Mouse (Mus musculus) limb, embryonic 15.5 days (tissue): ENCODE results near the gene Idua. TPM values are rescaled to one million over a fixed set of nuclear protein-coding genes. Genes with fewer than 3 reads are reported as not detected.

Experiments used
- ATAC-seq: fragments of 200-750 bp; cut with Nextera tagmentation; 2 replicates; pipeline ENCODE4 v1.8.0; 2017; ENCODE audit warnings: low read depth, moderate TSS enrichment; ENCODE audit not compliant: insufficient number of reproducible peaks, low FRiP score, low TSS enrichment
- H3K27ac ChIP-seq: fragments of 300-500 bp; sonication (generic); 2 replicates; pipeline ENCODE4 v1.5.1; 2015; ENCODE audit warnings: moderate library complexity, mild to moderate bottlenecking, inconsistent platforms
- H3K27me3 ChIP-seq: fragments of 300-500 bp; sonication (generic); 2 replicates; pipeline ENCODE4 v1.6.1; 2015; ENCODE audit warnings: inconsistent platforms
- H3K36me3 ChIP-seq: fragments of 300-500 bp; sonication (generic); 2 replicates; pipeline ENCODE4 v1.6.1; 2015; ENCODE audit warnings: inconsistent platforms
- H3K4me1 ChIP-seq: fragments of 300-500 bp; sonication (generic); 2 replicates; pipeline ENCODE4 v1.6.1; 2015; ENCODE audit warnings: inconsistent platforms
- H3K4me2 ChIP-seq: fragments of 300-500 bp; sonication (generic); 2 replicates; pipeline ENCODE4 v1.6.1; 2015; ENCODE audit warnings: mild to moderate bottlenecking, inconsistent platforms
- H3K4me3 ChIP-seq: fragments of 300-500 bp; sonication (generic); 2 replicates; pipeline ENCODE4 v1.5.1; 2015; ENCODE audit warnings: mild to moderate bottlenecking, inconsistent platforms
- H3K9ac ChIP-seq: fragments of 300-500 bp; sonication (generic); 2 replicates; pipeline ENCODE4 v1.6.1; 2015; ENCODE audit warnings: inconsistent platforms
- H3K9me3 ChIP-seq: fragments of 300-500 bp; sonication (generic); 2 replicates; pipeline ENCODE4 v1.6.1; 2016; ENCODE audit warnings: inconsistent platforms
- WGBS: fragments of 180-500 bp; shearing (Covaris S2); methylation state at CpG from one replicate; pipeline ENCODE4 v1.1.7; 2015; 5-methylcytosine and 5-hydroxymethylcytosine counted together
- polyA plus RNA-seq: library from polyadenylated mRNA; unstranded; fragments of >200 nt; fragmentation: Nextera tagmentation; extraction: Ambion mirVana; gene quantifications from 2 replicates; pipeline ENCODE4 v1.2.1, GENCODE M21; 2015

The Idua gene
- polyA plus RNA-seq, 1 experiment from 2014 or later = 17.8 TPM

GRCm38 (mm10) chr5:108655891-108656650 is 4.1 kb upstream of the Idua start:
- H3K27ac ChIP-seq = no peak overlapping the region
- ATAC-seq = no peak
- H3K9me3 ChIP-seq = no peaks in the 10 kb centered on the region
- no peak overlapping the region for H3K4me3 ChIP-seq
- peaks cover 20% of the 10 kb centered on the region for H3K4me1 ChIP-seq
- H3K36me3 ChIP-seq = peaks cover 65% of the 10 kb centered on the region
- H3K9ac ChIP-seq = no peak overlapping the region
- H3K4me2 ChIP-seq = no peak overlapping the region
- no peaks in the 10 kb centered on the region for H3K27me3 ChIP-seq
- WGBS = 93% methylated on average over 15 of the region's 15 CpGs

GRCm38 (mm10) chr5:108657406-108657805 is 2.7 kb upstream of the Idua start:
- no peak for ATAC-seq
- Histone ChIP-seq H3K36me3 (peaks cover 56% of the 10 kb centered on the region), H3K9me3 (no peaks in the 10 kb centered on the region), H3K27ac (no peak overlapping the region), H3K4me2 (no peak overlapping the region), H3K27me3 (no peaks in the 10 kb centered on the region), H3K9ac (no peak overlapping the region), H3K4me3 (no peak overlapping the region), H3K4me1 (peaks cover 21% of the 10 kb centered on the region)
- WGBS = 77% methylated on average over 5 of the region's 5 CpGs

- peaks cover 44% of the 10 kb centered on the region for H3K36me3 ChIP-seq
- no peak overlapping the region for H3K27ac ChIP-seq
- no peaks in the 10 kb centered on the region for H3K9me3 ChIP-seq
- H3K4me1 ChIP-seq = peaks cover 21% of the 10 kb centered on the region
- no peak overlapping the region for H3K9ac ChIP-seq
- H3K4me3 ChIP-seq = no peak overlapping the region
- H3K4me2 ChIP-seq = no peak overlapping the region
- no peak for ATAC-seq
- H3K27me3 ChIP-seq = no peaks in the 10 kb centered on the region
- 77% methylated on average over 1 of the region's 1 CpGs for WGBS
Observed at GRCm38 (mm10) chr5:108658611-108659010, 1.5 kb upstream of the Idua start.

- WGBS = 16% methylated on average over 36 of the region's 36 CpGs
- H3K27ac ChIP-seq = peak overlapping the region; percentile 51; the same call in 1 of the 2 replicates
Observed at GRCm38 (mm10) chr5:108660632-108661268, 619 bp downstream of the Idua start.

GRCm38 (mm10) chr5:108662772-108663171 is 2.6 kb downstream of the Idua start:
- no peaks in the 10 kb centered on the region for H3K9me3 ChIP-seq
- H3K4me3 ChIP-seq = no peak overlapping the region
- no peak overlapping the region for H3K9ac ChIP-seq
- WGBS = 77% methylated on average over 4 of the region's 4 CpGs
- no peak for ATAC-seq
- H3K4me2 ChIP-seq = no peak overlapping the region
- H3K4me1 ChIP-seq = peaks cover 21% of the 10 kb centered on the region
- H3K36me3 ChIP-seq = 0 out of 2 replicates have a peak, but pooled peaks cover 3% of the 10 kb centered on the region
- no peak overlapping the region for H3K27ac ChIP-seq
- no peaks in the 10 kb centered on the region; the same call in 1 of the 2 replicates for H3K27me3 ChIP-seq

More at GRCm38 (mm10) chr5:108660632-108661268, 619 bp downstream of the Idua start:
- Histone ChIP-seq H3K9me3 (no peaks in the 10 kb centered on the region), H3K4me1 (peaks cover 21% of the 10 kb centered on the region), H3K9ac (peak overlapping the region; percentile 69), H3K27me3 (no peaks in the 10 kb centered on the region; the same call in 1 of the 2 replicates), H3K36me3 (peaks cover 22% of the 10 kb centered on the region), H3K4me3 (peak overlapping the region; percentile 63), H3K4me2 (peak overlapping the region; percentile 83)
- ATAC-seq = peak; percentile 93

- Histone ChIP-seq H3K4me1 (peaks cover 17% of the 10 kb centered on the region), H3K9me3 (no peaks in the 10 kb centered on the region), H3K9ac (no peak overlapping the region), H3K27me3 (no peaks in the 10 kb centered on the region; the same call in 1 of the 2 replicates), H3K36me3 (no peaks in the 10 kb centered on the region), H3K4me3 (no peak overlapping the region), H3K27ac (no peak overlapping the region), H3K4me2 (no peak overlapping the region)
- ATAC-seq = no peak
- WGBS = 40% methylated on average over 3 of the region's 3 CpGs
Observed at GRCm38 (mm10) chr5:108665066-108665465, 4.9 kb downstream of the Idua start.

- Histone ChIP-seq H3K9ac (no peak overlapping the region), H3K27me3 (no peaks in the 10 kb centered on the region; the same call in 1 of the 2 replicates), H3K9me3 (no peaks in the 10 kb centered on the region), H3K4me3 (no peak overlapping the region), H3K36me3 (peaks cover 12% of the 10 kb centered on the region), H3K4me2 (no peak overlapping the region), H3K27ac (no peak overlapping the region), H3K4me1 (peaks cover 20% of the 10 kb centered on the region)
- WGBS = 74% methylated on average over 2 of the region's 2 CpGs
- ATAC-seq = no peak
Observed at GRCm38 (mm10) chr5:108667370-108667769, 7.2 kb downstream of the Idua start.

GRCm38 (mm10) chr5:108668387-108668932 is 8.3 kb downstream of the Idua start:
- H3K4me2 ChIP-seq = peak overlapping the region; percentile 68
- H3K4me1 ChIP-seq = peaks cover 20% of the 10 kb centered on the region
- H3K4me3 ChIP-seq = peak overlapping the region; percentile 51
- H3K27me3 ChIP-seq = no peaks in the 10 kb centered on the region; the same call in 1 of the 2 replicates
- no peak overlapping the region for H3K9ac ChIP-seq
- no peak for ATAC-seq
- peak overlapping the region; percentile 90 for H3K27ac ChIP-seq
- peaks cover 21% of the 10 kb centered on the region for H3K36me3 ChIP-seq
- no peaks in the 10 kb centered on the region for H3K9me3 ChIP-seq
- 8% methylated on average over 3 of the region's 3 CpGs for WGBS

- peak; percentile 84 for ATAC-seq
- no peaks in the 10 kb centered on the region for H3K9me3 ChIP-seq
- peak within 1 kb of the TSS; percentile 90 for H3K27ac ChIP-seq
- H3K4me1 ChIP-seq = peaks cover 20% of the 10 kb centered on the region
- peak within 1 kb of the TSS; percentile 51 for H3K4me3 ChIP-seq
- H3K27me3 ChIP-seq = no peaks in the 10 kb centered on the region; the same call in 1 of the 2 replicates
- H3K9ac ChIP-seq = peak within 1 kb of the TSS; percentile 55
- peak within 1 kb of the TSS; percentile 68 for H3K4me2 ChIP-seq
- whole genome bisulfite sequencing = 5% methylated on average over 43 of the region's 43 CpGs
- H3K36me3 ChIP-seq = peaks cover 28% of the 10 kb centered on the region
Observed at GRCm38 (mm10) chr5:108668977-108669936, 9.1 kb downstream of the Idua start, which contains the start of gene Dgkq. Gene Dgkq (minus strand): TSS chr5:108669672.

GRCm38 (mm10) chr5:108669986-108670385 is 9.9 kb downstream of the Idua start:
- Histone ChIP-seq H3K36me3 (peaks cover 28% of the 10 kb centered on the region), H3K4me1 (peaks cover 20% of the 10 kb centered on the region), H3K27ac (peak overlapping the region; percentile 90), H3K4me2 (peak overlapping the region; percentile 68), H3K9me3 (no peaks in the 10 kb centered on the region), H3K4me3 (peak overlapping the region; percentile 51), H3K27me3 (no peaks in the 10 kb centered on the region), H3K9ac (peak overlapping the region; percentile 55; the same call in 1 of the 2 replicates)
- 71% methylated on average over 9 of the region's 9 CpGs for WGBS
- ATAC-seq = no peak

- H3K27ac ChIP-seq = no peak overlapping the region
- peaks cover 20% of the 10 kb centered on the region for H3K4me1 ChIP-seq
- no peak for ATAC-seq
- H3K9ac ChIP-seq = no peak overlapping the region
- H3K36me3 ChIP-seq = peaks cover 28% of the 10 kb centered on the region
- no peaks in the 10 kb centered on the region for H3K27me3 ChIP-seq
- H3K9me3 ChIP-seq = no peaks in the 10 kb centered on the region
- H3K4me2 ChIP-seq = no peak overlapping the region
- H3K4me3 ChIP-seq = no peak overlapping the region
Observed at GRCm38 (mm10) chr5:108670785-108671184, 10.7 kb downstream of the Idua start.
